Comparison of ENCODE assay signal across 8 mouse cellular contexts in genomic region chr16:93739251-93739650, GRCm38 (mm10).
"Had no signal": no experiment of that assay in that cellular context is flagged by ENCODE, and none has a peak within 500 bp of the region (broad histone marks: within the 10 kb centered on the region; RNA-seq: fewer than 3 reads in every experiment).

No protein-coding gene starts in this region.

- DNase-seq: kidney, adult 8-10 months; kidney, postnatal 10 days; kidney, postnatal 4 days; lung, adult 18-20 months; lung, postnatal 10 days; lung, postnatal 36 days; thymus, adult 18-20 months; thymus, postnatal 36 days had no signal
